ENCODE assay signal across 19 mouse cellular contexts in the genomic region with DNA sequence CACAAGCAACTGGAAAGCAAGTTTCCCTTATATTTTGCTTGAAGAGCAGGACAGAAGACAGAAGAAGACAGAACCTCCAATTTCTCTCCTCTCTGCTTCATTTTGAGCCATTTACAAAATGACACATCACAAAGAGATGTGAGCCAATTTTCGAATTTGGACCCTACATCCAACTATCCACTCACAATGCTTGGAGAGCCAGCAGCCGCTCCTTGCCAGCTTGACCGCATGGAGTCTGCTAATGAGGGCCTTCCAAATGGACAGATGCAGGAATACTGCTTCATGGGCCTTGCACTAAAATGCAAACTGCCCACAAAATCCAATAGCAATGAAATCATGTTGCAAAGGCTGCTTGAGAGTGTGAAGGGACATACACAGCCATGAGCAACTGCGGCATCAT. TPM values are rescaled to one million over a fixed set of nuclear protein-coding genes. Genes with fewer than 3 reads are reported as not detected.
A peak's percentile ranks its signal among the peaks of the same experiment; 100 is the strongest.
DNase-seq lines count a peak whose midpoint lies in the region; ATAC-seq lines count a peak whose summit lies in the region.
"Had no signal": no experiment of that assay in that cellular context is flagged by ENCODE, and none has a peak within 500 bp of the region (broad histone marks: within the 10 kb centered on the region; RNA-seq: fewer than 3 reads in every experiment).

No protein-coding gene starts in this region.

- H3K27ac ChIP-seq in embryonic facial prominence, embryonic 10.5 days (replicated peaks) = no peak overlapping the region
- H3K27ac ChIP-seq: embryonic facial prominence, embryonic 13.5 days; forebrain, embryonic 12.5 days; hindbrain, embryonic 10.5 days; hindbrain, embryonic 14.5 days; intestine, embryonic 15.5 days had no signal

- 84% methylated on average over 4 of the region's 4 CpGs for WGBS in embryonic facial prominence, embryonic 10.5 days

- DNase-seq in Muller cell, postnatal 12 days (ENCODE audit: inconsistent ontology term) = peak; percentile 9
- peak; percentile 33 for DNase-seq in cerebellum, adult 11 months
- peak; percentile 50 for DNase-seq in cerebellum, adult 8-10 months
- peak; percentile 72 to 78 for DNase-seq in cerebellum, postnatal 14 days
- no peak for DNase-seq in embryonic facial prominence, embryonic 10.5 days (ENCODE audit: low spot score)
- DNase-seq in gastrocnemius, adult 8-10 months (ENCODE audit: low spot score in 2 of 2) = no peak
- DNase-seq: adrenal gland, adult 8-10 months; adrenal gland, postnatal 36 days; gastrocnemius, postnatal 14 days; kidney, adult 18-20 months had no signal

- no peak for ATAC-seq in monocyte, adult 5-6 weeks (replicated peaks; ENCODE audit: insufficient number of reproducible peaks, low FRiP score, low TSS enrichment, poor library complexity, severe bottlenecking)
- ATAC-seq: forebrain, embryonic 16.5 days; intestine, embryonic 15.5 days had no signal

- no peak overlapping the region for H3K4me3 ChIP-seq in embryonic facial prominence, embryonic 10.5 days
- H3K4me3 ChIP-seq: embryonic facial prominence, embryonic 13.5 days; forebrain, embryonic 12.5 days; heart, embryonic 12.5 days; hindbrain, embryonic 10.5 days; intestine, embryonic 15.5 days had no signal

- H3K4me1 ChIP-seq in embryonic facial prominence, embryonic 10.5 days = no peaks in the 10 kb centered on the region
- H3K4me1 ChIP-seq: embryonic facial prominence, embryonic 13.5 days; forebrain, embryonic 12.5 days; heart, embryonic 12.5 days; hindbrain, embryonic 10.5 days; intestine, embryonic 15.5 days had no signal

- no peaks in the 10 kb centered on the region for H3K27me3 ChIP-seq in embryonic facial prominence, embryonic 10.5 days (replicated peaks; ENCODE audit: low read depth, poor library complexity, severe bottlenecking)
- H3K27me3 ChIP-seq: embryonic facial prominence, embryonic 13.5 days; forebrain, embryonic 12.5 days; heart, embryonic 12.5 days; intestine, embryonic 15.5 days had no signal

- no peaks in the 10 kb centered on the region for H3K9me3 ChIP-seq in embryonic facial prominence, embryonic 10.5 days
- H3K9me3 ChIP-seq: embryonic facial prominence, embryonic 13.5 days; forebrain, embryonic 12.5 days; hindbrain, embryonic 10.5 days; intestine, embryonic 15.5 days had no signal

- no peaks in the 10 kb centered on the region for H3K36me3 ChIP-seq in embryonic facial prominence, embryonic 10.5 days (replicated peaks)
- H3K36me3 ChIP-seq: embryonic facial prominence, embryonic 13.5 days; forebrain, embryonic 12.5 days; heart, embryonic 12.5 days; hindbrain, embryonic 10.5 days; intestine, embryonic 15.5 days had no signal

RNA-seq across cellular contexts. Expression of a gene that starts 47.2 kb away (rescaled TPM):
- polyA plus RNA-seq in embryonic facial prominence, embryonic 10.5 days (2016; fragmentation: Nextera tagmentation; extraction: Ambion mirVana) = 0.84 and 0.98 TPM in 2 replicates
- total RNA-seq in monocyte, adult 5-6 weeks (2017) = 0.11 TPM in 1 of 3 replicates, not detected in the others
- total RNA-seq in gastrocnemius, adult 8-10 months (2022) = under 1 TPM in 1 of 4 experiments, not detected in 3; 0.16 TPM
- total RNA-seq: granulocyte monocyte progenitor cell, adult 5-6 weeks had no signal

Comparison
In these comparisons a context has a peak if more than half of its experiments do, and no peak if none do; other contexts are left out.
1. DNase-seq: peak in Muller cell, postnatal 12 days (single experiment), cerebellum, adult 11 months (single experiment), cerebellum, adult 8-10 months (single experiment) and cerebellum, postnatal 14 days (2 of 2); none in embryonic facial prominence, embryonic 10.5 days (single experiment) and gastrocnemius, adult 8-10 months (0 of 2).